Mouse (Mus musculus) intestine, embryonic 16.5 days (tissue): ENCODE data around the gene Gm21915. TPM values are rescaled to one million over a fixed set of nuclear protein-coding genes. Genes with fewer than 3 reads are reported as not detected.

ENCODE experiments used
- ATAC-seq: fragments of 200-750 bp; cut with Nextera tagmentation; 2 replicates; pipeline ENCODE4 v1.8.0; 2017; ENCODE audit warnings: moderate TSS enrichment, moderate library complexity
- H3K27ac ChIP-seq: fragments of 300-500 bp; sonication (generic); 2 replicates; pipeline ENCODE4 v1.5.1; 2014; ENCODE audit warnings: mild to moderate bottlenecking, low read length
- H3K27me3 ChIP-seq: fragments of 300-500 bp; sonication (generic); replicated peaks from 2 replicates; pipeline ENCODE4 v1.6.1; 2014; ENCODE audit warnings: low read length, control low read depth, mixed read lengths; ENCODE audit not compliant: control insufficient read depth, insufficient read depth
- H3K36me3 ChIP-seq: fragments of 300-500 bp; sonication (generic); 2 replicates; pipeline ENCODE4 v1.6.1; 2014; ENCODE audit warnings: low read length, control low read depth; ENCODE audit not compliant: control insufficient read depth, insufficient read depth
- H3K4me1 ChIP-seq: fragments of 300-500 bp; sonication (generic); 2 replicates; pipeline ENCODE4 v1.6.1; 2014; ENCODE audit warnings: low read length, control low read depth, mixed read lengths; ENCODE audit not compliant: control insufficient read depth, insufficient read depth
- H3K4me2 ChIP-seq: fragments of 300-500 bp; sonication (generic); 2 replicates; pipeline ENCODE4 v1.6.1; 2014; ENCODE audit warnings: low read depth, low read length, control low read depth
- H3K4me3 ChIP-seq: fragments of 300-500 bp; sonication (generic); 2 replicates; pipeline ENCODE4 v1.5.1; 2014; ENCODE audit warnings: mild to moderate bottlenecking, low read length
- H3K9ac ChIP-seq: fragments of 300-500 bp; sonication (generic); 2 replicates; pipeline ENCODE4 v1.6.1; 2014; ENCODE audit warnings: low read depth, low read length
- H3K9me3 ChIP-seq: fragments of 300-500 bp; sonication (generic); 2 replicates; pipeline ENCODE4 v1.6.1; 2016; ENCODE audit warnings: low read length, control low read depth; ENCODE audit not compliant: control insufficient read depth
- WGBS: fragments of 180-500 bp; shearing (Covaris S2); extraction: QIAGEN DNeasy Blood & Tissue Kit; methylation state at CpG from one replicate; pipeline ENCODE4 v1.1.7; 2014; 5-methylcytosine and 5-hydroxymethylcytosine counted together
- polyA plus RNA-seq: library from polyadenylated mRNA; unstranded; fragments of >200 nt; fragmentation: Nextera tagmentation; extraction: Ambion mirVana; gene quantifications from 2 replicates; pipeline ENCODE4 v1.2.1, GENCODE M21; 2015

Gm21915 gene
- polyA plus RNA-seq, 1 experiment from 2014 or later: not detected

DNA sequence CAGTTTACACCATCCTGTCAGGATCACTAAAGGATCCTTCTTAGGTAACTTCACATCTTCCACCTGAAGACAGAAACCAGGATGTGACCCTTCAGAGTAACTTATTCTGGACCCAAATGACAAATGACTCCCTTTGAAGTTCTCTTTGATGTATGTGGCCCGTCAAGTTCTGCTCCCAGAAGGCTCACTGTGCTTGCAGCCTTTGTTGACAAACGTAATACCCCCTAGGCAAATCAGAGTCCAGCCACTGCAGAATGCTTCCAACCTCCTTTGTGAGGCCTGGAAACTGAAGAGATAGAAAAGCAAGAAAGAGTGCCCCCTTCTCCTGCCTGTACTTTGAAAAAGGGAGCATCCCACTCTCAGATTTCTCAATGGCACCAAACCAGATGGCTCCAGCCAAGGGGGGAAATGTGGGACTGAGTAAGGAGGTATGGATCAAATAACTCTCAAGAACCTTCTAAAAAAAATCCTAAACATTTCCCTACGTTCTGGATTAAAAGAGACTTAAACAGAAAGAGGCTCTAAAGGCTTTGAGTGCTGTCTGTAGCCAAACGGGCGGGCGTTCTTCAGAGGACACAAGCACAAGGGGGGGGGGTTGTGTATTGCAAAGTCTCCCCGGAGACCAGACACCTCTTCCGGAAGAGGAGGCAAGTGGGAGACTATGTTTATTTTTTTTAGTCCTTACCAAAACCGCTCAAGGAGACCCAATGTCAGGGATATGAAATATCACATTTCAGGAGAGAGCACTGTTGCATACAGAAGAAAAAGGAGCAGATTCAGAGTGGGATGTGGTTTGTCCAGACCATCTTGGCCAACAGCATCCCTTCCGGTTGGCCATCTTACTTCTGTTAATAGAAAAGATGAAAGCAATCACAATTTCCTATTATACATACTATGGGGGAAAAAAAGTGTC lies 34.2 kb downstream of the Gm21915 start:
- 42% methylated on average over 10 of the region's 10 CpGs for WGBS
- H3K9me3 ChIP-seq: no peaks in the 10 kb centered on the region; the same call in 1 of the 2 replicates
- H3K9ac ChIP-seq: no peak overlapping the region
- H3K27ac ChIP-seq: peak overlapping the region; percentile 33; the same call in 1 of the 2 replicates
- no peak for ATAC-seq
- H3K4me2 ChIP-seq: no peak overlapping the region
- no peaks in the 10 kb centered on the region for H3K36me3 ChIP-seq
- H3K4me1 ChIP-seq: peaks cover 13% of the 10 kb centered on the region; the same call in 1 of the 2 replicates
- H3K4me3 ChIP-seq: no peak overlapping the region
- no peaks in the 10 kb centered on the region for H3K27me3 ChIP-seq

DNA sequence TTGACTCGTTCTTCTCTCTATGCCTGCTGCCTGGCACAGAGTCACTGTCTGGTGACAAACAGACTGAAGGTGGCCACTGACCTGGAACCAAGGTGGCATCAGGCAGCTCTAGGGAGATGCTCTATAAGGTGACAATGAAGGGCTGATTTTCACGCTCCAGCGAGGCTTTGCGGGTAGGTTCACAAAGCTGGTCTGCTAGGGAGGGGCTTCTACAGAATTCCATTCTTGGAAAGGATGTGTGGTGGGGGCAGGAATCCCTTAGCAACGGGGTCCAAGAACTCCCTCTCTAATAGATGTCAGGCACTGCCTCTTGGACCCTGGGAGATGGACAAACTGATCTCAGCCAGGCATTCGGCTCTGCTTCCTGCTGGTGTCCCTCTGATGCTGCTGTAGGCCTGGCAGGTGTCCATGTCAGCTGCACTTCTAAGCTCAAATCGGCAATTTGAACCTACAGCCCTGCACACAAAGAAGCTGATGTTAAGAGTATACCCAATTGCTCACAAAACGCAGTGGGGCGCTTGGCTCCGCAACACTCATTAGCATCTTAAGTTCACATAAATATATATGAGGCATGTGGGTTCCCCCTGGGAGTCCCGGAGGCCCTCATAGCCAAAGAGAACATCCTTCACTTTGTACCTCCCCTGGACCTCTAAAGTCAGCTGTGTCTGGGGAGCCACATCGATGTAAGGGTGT lies 38.2 kb downstream of the Gm21915 start:
- Histone ChIP-seq H3K4me2 (no peak overlapping the region), H3K9me3 (no peaks in the 10 kb centered on the region; the same call in 1 of the 2 replicates), H3K4me3 (no peak overlapping the region), H3K36me3 (no peaks in the 10 kb centered on the region), H3K9ac (no peak overlapping the region), H3K27me3 (no peaks in the 10 kb centered on the region), H3K27ac (0 out of 2 replicates have a peak overlapping the region, but pooled peaks have one; percentile 10), H3K4me1 (peaks cover 13% of the 10 kb centered on the region; the same call in 1 of the 2 replicates)
- 58% methylated on average over 12 of the region's 12 CpGs for WGBS
- no peak for ATAC-seq

DNA sequence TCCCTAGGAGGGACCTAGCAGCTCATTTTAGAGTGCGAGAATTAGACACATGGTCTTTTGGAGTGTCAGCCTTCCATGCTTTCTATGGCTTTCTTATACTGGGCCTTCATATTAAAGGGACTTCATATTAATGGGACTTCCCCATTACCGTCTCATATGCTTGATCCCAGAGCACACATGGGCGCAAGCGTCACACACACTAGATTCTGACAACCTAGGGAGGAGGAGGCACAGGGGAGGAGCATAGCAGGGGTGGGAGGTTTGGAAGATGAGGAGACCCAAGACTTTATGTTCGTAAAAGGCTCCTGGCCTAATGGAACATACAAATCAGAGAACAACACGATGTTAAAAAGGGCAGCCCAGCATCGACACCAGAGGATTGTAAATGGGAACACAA lies 38.7 kb downstream of the Gm21915 start:
- no peak for ATAC-seq
- Histone ChIP-seq H3K4me1 (peaks cover 13% of the 10 kb centered on the region; the same call in 1 of the 2 replicates), H3K9ac (no peak overlapping the region), H3K36me3 (no peaks in the 10 kb centered on the region), H3K4me2 (no peak overlapping the region), H3K9me3 (no peaks in the 10 kb centered on the region), H3K27me3 (no peaks in the 10 kb centered on the region), H3K4me3 (no peak overlapping the region), H3K27ac (peak overlapping the region; percentile 10; the same call in 1 of the 2 replicates)
- WGBS: 71% methylated on average over 7 of the region's 7 CpGs

DNA sequence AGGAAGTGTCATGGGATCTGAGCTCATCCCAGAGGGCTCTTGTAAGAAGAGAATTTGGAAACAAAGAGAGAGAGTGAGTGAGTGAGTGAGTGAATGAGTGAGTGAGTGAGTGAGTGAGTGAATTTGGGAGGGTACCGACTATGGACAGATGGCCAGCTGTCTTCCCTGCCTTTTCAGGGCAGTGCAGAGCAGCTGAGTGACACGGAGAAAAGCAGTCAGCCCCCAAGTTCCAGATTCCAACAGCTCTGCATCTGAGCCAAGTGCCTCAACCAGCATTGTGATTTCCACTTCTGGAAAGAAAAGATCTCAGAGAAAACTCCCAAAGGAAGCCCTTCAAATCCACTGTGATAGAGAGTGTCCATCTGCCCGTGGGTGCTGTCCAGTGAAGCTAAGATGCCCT lies 39.2 kb downstream of the Gm21915 start:
- H3K27ac ChIP-seq: peak overlapping the region; percentile 10; the same call in 1 of the 2 replicates
- H3K9me3 ChIP-seq: no peaks in the 10 kb centered on the region
- no peak overlapping the region for H3K4me2 ChIP-seq
- ATAC-seq: no peak
- H3K27me3 ChIP-seq: no peaks in the 10 kb centered on the region
- peaks cover 13% of the 10 kb centered on the region; the same call in 1 of the 2 replicates for H3K4me1 ChIP-seq
- no peak overlapping the region for H3K9ac ChIP-seq
- no peaks in the 10 kb centered on the region for H3K36me3 ChIP-seq
- no peak overlapping the region for H3K4me3 ChIP-seq
- 64% methylated on average over 3 of the region's 3 CpGs for WGBS

DNA sequence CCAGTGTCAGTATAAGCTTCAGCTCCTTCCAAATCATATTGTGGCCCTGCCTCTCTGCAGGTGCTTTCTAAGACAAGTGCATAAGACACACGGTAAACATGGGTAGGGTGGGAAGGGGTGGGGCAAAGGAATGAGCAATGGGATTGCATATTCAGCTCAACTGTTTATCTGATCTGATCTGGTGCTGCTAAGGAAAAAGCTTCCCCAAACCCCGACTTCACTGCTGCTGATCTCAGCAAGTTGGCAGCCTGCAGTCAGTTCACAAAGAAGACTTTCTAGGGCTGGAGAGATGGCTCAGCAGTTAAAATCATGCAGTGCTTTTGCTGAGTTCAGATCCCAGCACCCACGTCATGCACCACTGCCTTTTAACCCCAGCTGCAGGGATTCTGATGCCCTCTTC lies 39.6 kb downstream of the Gm21915 start:
- Histone ChIP-seq H3K9ac (no peak overlapping the region), H3K4me2 (no peak overlapping the region), H3K9me3 (no peaks in the 10 kb centered on the region), H3K4me3 (no peak overlapping the region), H3K36me3 (no peaks in the 10 kb centered on the region), H3K27me3 (no peaks in the 10 kb centered on the region), H3K27ac (0 out of 2 replicates have a peak overlapping the region, but pooled peaks have one; percentile 10), H3K4me1 (peaks cover 13% of the 10 kb centered on the region; the same call in 1 of the 2 replicates)
- 33% methylated on average over 3 of the region's 3 CpGs for WGBS
- no peak; the same call in 1 of the 2 replicates for ATAC-seq

DNA sequence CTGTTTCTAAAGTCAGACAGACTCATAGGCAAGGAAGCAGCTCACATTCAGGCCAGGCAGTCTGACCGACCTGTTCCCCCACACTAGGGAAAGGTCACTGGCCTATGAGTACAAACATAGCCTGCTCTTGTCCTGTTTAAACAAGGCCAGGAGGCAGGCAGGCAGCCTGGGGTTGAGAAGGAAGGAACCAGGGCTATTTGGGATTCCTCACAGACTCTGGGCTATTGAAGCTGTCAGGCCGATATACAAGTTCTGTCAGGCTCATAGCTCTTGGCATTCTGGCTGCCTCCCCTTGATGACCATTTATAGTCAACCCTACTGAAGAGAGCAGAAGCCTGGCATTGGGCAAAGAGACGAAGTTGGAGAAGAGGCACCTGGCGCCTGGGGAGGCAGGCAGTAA lies 41.2 kb downstream of the Gm21915 start:
- 0 out of 2 replicates have a peak, but pooled peaks have one; percentile 28 for ATAC-seq
- 45% methylated on average over 4 of the region's 4 CpGs for WGBS
- H3K36me3 ChIP-seq: no peaks in the 10 kb centered on the region
- H3K4me1 ChIP-seq: peaks cover 13% of the 10 kb centered on the region; the same call in 1 of the 2 replicates
- no peaks in the 10 kb centered on the region for H3K9me3 ChIP-seq
- H3K4me3 ChIP-seq: no peak overlapping the region
- H3K9ac ChIP-seq: no peak overlapping the region
- no peak overlapping the region for H3K4me2 ChIP-seq
- peak overlapping the region; percentile 60 for H3K27ac ChIP-seq
- H3K27me3 ChIP-seq: no peaks in the 10 kb centered on the region

DNA sequence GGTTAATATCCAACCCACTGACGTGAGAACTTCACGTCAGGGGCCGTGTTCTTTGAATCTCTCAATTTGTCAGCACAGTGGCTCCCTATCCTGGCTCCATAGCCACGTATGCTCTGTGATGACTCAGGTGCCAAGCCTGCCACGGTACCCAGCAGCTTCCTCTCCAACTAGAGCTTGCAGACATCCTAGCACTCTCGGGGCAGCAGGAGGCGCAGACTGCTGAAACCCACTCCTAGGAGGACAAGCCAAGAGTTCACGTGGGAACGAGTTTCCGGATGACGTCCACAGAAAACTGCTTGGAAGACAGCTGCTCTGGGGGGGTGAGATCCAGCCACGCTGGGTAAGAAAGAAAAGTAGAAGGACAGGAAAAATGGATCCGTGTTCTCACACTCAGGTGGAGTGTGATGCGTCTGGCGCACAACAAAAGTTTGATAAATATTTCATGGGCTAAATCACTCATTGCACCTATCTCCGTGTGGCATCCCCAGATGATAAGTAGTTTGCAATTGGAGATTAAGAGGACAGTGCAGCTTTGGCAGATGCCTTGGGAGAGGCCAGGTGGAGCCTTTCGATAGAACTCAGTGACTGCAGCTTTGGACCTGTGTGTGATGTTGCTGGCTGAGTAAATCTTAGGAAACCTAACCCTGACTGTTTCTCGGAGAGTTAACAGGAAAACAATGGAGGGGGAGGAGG lies 46.9 kb downstream of the Gm21915 start:
- no peak overlapping the region for H3K9ac ChIP-seq
- no peak for ATAC-seq
- peaks cover 2% of the 10 kb centered on the region; the same call in 1 of the 2 replicates for H3K4me1 ChIP-seq
- no peak overlapping the region for H3K4me3 ChIP-seq
- 46% methylated on average over 18 of the region's 18 CpGs for WGBS
- no peaks in the 10 kb centered on the region for H3K27me3 ChIP-seq
- H3K27ac ChIP-seq: peak overlapping the region; percentile 23; the same call in 1 of the 2 replicates
- H3K36me3 ChIP-seq: no peaks in the 10 kb centered on the region
- no peaks in the 10 kb centered on the region for H3K9me3 ChIP-seq
- H3K4me2 ChIP-seq: no peak overlapping the region

DNA sequence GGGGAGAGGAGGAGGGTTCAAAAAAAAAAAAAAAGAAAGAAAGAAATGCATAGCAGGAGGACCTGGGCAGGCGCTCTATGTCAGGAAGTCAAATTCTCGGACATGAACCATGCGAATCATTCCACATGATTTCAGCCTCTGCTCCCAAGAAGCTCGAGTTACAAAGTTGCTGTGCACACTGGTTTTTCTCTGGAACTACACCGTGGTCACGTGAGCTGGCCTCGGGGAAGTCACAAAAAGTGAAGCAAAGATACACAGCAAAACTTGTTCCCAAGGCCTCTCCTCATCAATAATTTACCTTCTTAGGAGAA lies 47.4 kb downstream of the Gm21915 start:
- Histone ChIP-seq H3K4me2 (no peak overlapping the region), H3K27me3 (no peaks in the 10 kb centered on the region), H3K27ac (no peak overlapping the region), H3K4me3 (no peak overlapping the region), H3K36me3 (no peaks in the 10 kb centered on the region), H3K9ac (no peak overlapping the region), H3K9me3 (no peaks in the 10 kb centered on the region), H3K4me1 (peaks cover 2% of the 10 kb centered on the region; the same call in 1 of the 2 replicates)
- 22% methylated on average over 7 of the region's 7 CpGs for WGBS
- ATAC-seq: no peak
